Mouse (Mus musculus): ENCODE results near the gene Nfx1. TPM values are rescaled to one million over a fixed set of nuclear protein-coding genes. Genes with fewer than 3 reads are reported as not detected.
"Not testable (repeated sequence)": the region's sequence is repeated elsewhere in the genome, so short reads cannot be mapped to it uniquely, and the experiment has no call there.

Nfx1 gene
- 10 to 100 TPM; 35.8 to 38.5 TPM for total RNA-seq (2021)

DNA sequence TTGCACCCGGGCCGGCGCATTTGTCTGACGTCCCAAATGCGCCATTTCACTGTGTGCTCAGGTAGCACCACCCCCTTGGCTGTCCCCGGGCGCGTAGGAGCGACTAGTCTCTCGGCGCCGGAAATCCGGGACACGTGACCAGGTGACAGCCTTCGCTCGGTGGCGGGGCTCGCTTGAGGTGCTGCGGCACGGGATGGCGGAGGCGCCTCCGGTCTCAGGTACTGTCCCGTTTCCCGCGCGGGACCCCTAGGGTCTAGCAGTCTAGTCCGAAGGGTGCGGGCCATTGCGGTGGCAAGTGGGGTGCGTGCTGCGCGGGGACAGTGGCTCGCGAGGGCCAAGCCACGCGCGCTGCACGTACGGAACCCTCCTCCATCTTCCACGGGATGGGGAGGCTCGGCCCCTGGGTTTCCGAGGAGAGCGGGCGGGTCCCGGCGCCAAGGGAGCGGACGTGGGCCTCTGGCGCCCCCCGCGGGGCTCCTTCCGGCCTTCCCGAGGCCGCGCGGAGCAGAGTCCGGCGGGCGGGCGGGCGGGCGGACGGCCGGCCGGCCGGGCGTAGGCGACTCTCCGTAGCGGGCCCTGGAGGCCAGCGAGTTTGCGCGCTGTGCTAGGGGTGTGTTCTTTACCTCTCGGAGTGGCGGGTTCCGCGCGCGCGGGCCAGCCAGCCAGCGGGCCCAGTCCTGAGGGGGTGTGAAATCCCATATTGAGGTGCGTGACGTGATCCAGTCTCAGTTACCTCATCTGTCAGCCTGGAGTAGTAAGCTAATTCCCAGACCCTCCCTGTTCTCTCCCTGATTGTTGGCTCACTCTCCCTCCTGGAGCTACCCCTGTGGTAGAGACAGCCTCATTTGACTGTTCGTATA lies at the start of gene Nfx1:
Nfx1 (plus strand) TSS at position 65 of the 860 bp plus-strand sequence.
- peak; percentile 95 for DNase-seq

DNA sequence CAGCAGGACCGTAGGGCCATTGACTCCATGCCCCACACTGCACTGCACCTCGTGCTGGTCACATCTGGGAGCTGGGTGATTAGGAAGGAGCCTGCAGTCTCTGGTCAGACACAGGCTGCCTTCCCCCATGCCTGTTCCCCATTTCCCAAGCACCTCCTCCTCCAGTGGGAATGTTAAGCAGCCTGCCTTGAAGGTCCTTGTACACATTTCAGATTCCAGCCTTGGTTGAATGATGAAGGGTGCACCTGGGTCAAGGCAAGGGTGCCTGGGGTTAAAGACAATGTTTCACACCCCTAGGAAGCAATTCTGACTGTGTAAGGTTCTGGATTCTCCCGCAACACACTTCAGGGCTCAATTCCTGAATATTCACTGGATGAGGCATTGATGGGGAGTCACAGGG lies 49.4 kb upstream of the Nfx1 start:
- no peak for DNase-seq

DNA sequence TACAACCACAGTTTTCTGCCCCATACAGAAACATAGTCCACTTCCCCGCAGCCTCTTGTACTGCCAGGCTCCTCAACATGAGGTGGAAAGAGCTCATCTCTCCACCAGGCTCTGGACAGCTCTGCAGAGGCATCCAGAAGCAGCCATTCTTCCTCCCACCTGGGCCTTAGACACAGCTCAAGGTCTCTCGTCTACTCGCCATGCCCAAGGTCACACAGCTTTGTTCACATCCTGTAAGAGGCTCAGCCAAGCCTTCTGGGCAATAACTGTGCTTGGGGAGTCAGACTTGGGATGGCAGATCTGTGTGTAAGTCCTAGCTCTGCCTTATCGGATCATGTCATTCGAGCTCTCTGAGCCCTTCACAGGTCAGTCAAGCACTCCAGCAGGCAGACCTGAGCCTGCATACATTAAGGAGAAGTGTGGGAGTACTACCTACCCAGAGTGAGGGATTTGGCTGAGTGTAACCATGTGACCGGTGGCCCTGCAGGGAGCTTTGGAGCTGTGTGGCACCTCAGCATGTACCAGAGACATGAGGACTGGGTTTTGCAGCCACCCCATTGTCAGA lies 47.5 kb upstream of the Nfx1 start:
- DNase-seq = no peak

DNA sequence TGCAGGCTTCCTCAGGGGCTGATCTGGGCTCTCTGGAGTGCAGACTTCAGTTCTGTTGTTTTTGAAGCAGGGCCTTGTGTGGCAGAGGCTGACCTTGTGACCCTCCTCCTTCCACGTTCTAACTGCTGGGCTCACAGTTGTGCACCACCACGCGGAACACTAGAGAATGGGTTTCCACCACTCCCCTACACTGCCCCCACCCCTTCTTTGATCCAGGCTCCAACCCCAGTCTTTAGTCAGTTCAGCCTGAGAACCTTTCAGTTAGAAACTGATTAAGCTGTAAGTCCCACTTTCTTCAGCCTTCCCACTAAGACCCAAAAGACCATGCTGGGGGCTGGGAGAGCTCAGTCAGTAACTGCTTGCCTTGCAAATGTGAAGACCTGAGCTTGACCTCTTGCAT lies 45.1 kb upstream of the Nfx1 start:
- DNase-seq = no peak

DNA sequence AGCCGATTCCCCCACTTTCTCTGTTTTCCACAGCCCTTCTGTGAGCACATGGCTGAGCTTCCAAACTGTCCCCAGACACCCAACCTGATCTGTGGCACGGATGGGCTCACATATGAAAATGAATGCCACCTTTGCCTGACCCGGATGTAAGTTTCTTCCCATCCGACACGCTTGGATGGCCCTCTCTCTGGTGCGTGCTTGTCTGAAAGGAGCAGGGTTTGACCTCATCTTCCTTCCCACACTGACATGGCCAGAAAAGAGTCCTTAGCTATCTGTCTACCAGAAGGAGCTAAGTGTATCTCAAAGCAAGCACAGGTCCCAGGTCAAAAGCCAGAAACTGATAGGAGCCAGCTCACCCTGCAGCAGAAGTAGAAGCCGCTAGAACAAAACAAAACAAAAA lies 41.7 kb upstream of the Nfx1 start:
- DNase-seq = no peak

DNA sequence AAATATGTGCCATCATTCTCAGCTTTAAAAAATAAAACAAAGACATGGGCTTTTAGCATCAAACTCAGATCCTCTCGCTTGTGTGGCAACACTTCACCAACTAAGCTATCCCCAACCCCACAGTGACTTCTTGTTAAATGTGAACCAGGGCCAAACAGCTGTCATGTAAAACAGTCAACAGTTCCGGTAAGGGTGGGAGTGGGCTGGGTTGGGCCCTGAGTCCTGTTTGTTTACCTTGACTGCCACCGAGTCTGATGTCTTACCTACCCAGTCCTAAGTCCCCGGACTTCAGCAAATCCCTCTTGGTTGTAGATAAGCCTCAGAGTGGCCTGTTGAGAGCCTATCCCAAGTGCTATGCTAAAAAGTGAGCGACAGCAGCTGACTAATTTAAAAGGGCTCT lies 37.0 kb upstream of the Nfx1 start:
- DNase-seq = no peak

DNA sequence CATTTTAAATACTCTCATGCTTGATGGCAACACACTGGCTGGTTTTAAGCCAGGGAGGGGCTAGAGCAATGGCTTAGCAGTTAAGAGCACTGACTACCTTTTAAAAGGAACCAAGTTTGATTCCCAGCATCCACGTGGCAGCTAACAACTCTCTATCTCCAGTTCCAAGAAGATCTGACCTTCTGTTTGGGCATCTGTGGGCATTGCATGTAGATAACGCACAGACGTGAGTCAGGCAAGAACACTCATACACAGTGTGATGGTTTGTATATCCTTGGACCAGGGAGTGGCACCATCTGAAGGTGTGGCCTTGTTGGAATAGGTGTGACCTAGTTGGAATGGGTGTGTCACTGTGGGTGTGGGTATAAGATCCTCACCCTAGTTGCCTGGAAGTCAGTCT lies 36.3 kb upstream of the Nfx1 start:
- not testable (repeated sequence) for DNase-seq

DNA sequence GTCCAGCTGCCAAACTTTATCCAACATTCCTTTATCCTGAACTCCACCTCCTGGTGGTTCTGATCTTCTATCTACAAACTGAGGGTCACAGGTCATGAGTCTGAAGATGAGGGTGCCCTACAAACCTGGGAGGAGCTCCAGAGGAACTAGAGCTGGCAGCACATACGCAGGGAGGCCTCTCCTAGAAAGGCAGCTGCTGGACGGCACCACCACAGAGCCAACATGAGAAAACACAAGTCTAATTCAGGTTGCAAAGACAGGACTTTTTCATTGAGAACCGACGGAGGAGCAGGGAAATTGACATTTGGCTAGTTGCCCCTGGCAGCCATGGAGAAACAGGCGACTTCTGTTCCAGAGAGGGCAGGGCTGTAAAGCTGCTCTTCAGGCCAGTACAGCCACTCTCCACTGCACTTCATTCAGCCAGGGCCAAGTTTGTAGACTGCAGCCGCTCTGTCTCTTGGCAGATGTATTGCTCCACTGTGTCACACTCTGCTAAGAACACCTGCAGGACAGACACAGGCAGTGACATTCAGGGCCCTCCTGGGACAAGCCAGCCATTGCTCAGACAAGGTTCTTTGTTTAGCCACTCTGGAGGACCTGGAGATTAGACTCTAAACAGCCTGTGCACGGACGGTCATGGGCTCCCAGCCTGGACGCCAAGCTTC lies 34.4 kb upstream of the Nfx1 start:
- peak; percentile 71 for DNase-seq

DNA sequence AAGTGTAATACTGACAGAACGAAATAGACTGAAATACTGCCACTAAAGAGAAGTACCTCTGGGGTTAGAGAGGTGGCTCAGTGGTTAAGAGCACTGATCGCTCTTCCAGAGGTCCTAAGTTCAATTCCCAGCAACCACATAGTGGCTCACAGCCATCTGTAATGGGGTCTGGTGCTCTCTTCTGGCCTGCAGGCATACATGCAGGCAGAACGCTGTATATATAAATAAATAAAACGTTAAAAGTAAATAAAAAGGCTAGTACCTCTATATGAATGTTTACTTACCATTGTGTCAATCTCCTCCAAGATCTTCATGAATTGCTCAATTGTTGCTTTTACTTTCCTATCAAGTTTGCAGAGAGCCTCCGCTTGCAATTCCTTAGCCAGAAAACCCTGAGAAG lies 31.9 kb upstream of the Nfx1 start:
- no peak for DNase-seq

DNA sequence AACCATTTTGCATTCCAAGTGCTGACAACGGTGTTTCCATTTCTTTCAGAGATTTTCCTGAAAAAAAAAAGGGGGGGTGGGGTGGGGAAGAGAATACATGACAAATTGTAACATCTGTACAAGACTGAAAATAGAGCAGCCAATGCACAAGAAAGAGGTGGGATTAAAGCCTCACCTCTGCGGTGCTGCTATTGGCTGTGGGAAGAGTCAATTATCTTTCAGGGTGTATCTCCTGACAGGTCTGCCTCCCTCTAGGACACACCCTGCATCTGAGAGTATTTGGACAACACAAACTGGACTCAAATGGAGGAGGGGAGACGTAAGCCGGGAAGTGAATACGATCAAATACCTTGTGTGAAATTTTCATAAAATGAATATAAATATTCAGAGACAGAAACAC lies 27.1 kb upstream of the Nfx1 start:
- no peak for DNase-seq

DNA sequence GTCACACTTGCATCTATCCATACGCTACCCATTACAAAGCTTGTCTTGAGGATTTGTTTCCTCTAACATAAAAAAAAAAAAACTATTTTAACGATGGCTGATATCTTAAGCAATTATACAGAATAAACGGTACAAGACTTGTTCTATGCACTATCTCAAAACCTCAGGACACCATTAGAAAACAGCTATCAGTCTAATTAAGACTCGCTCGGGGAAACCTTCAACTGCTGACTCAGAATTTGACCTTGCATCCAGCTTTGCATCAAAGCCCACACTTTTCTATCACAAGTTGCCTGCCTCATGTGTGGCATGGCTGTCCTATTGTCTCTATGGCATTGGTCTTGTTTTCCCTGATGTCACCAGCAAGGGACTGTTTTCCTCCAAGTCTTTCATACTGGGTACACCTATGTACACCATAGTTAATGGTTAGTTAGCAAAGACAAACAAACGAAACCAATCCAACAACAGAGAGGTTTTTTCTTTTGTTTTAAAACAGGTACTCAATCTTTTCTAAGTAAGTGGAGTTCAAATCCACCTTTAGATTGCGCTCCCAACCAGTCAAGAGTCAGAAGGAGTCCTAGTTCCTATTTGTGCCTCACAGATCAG lies 24.1 kb upstream of the Nfx1 start:
- no peak for DNase-seq

DNA sequence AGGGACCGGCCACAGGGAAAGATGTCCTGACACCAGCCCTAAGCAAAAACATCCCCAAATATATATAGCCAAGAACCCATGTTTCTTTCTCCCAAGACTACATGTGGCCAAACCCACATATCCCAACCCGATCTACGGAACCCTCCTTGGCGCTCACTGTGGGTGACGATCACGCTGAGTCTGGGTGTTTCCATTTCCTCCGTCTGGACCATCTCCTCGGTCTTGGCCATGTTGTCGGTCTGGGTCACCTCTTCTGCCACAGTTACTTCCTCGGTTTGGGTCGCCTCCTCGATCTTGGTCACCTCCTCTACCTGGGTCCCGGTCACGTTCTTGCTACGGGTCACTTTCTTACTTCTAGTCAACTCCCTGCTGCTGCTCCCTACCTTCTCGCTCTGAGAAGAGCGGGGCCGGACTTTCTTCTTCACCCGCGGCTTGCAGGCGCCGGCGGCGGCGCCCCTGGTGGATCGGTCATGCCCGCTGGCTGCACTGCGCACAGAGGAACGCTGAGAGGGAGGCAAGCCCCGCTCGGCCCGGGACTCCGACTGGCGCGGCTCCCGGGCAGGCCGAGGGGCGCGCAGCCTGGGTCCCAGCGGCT lies 23.0 kb upstream of the Nfx1 start:
- DNase-seq = no peak

DNA sequence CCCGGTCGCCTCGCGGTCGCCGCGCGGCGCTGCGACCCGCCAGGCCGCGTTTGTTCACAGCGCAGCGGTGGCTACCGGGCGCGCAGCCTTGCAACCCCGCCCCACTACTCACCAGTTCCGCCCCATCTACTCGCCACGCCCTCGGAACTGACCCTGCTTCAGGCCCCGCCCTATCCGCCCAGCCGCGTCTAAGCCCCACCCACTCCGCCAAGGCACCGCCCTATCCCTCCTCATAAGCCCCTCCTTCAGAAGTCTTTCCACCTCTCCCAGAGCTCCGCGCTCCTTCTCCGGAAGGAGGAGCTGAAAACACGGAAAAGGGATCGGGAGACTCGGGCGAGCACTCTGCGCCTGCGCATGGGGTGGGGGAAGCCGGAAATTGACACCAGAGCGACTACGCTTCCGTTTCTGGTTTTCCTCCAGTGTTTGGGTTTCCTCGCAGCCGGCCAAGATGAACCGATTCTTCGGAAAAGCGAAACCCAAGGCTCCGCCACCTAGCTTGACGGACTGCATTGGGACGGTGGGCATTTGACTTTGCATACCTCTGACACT lies 22.5 kb upstream of the Nfx1 start, which contains the start of the genes Bag1 and Chmp5:
Bag1 (minus strand) TSS at position 135 of the 549 bp plus-strand sequence.
Chmp5 (plus strand) TSS at position 248 of the 549 bp plus-strand sequence.
- DNase-seq = peak; percentile 100

DNA sequence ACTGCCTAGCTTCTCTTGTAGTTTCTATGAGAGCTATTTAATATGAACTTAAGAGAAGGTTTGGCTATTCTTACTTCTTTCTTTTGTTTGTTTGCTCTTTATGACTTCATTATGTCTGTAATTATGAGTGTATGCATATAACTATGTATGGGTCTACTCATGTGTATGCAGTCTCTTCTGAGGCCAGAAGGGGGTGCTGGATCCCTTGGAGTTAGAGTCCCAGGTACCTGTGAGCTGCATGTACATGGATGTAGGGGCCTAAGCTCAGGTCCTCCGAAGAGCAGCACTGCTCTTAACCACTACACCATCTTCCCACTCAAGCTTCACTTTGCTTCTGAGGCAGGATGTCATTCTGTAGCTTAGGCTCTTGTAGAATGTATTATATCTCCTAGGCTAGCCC lies 17.2 kb upstream of the Nfx1 start:
- no peak for DNase-seq

DNA sequence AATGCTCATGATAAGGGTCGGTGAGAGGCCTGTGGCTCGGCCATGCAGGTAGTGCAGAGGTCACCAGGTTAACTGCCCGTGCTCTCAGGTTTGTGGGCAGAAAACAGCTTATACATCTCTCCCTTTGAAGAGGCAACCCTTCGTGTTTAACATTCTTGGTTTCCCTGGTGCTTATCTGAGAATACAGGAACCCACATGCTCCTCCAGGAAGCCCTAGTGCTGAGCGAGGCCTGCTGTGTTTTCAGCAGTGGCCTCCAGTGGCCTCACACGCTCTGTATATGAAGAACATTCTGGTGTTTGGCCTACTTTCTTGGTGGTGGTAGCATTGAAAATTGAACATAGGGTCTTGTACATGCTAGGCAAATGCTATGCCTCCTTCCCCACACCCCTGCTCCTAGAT lies 14.8 kb upstream of the Nfx1 start:
- DNase-seq = no peak

DNA sequence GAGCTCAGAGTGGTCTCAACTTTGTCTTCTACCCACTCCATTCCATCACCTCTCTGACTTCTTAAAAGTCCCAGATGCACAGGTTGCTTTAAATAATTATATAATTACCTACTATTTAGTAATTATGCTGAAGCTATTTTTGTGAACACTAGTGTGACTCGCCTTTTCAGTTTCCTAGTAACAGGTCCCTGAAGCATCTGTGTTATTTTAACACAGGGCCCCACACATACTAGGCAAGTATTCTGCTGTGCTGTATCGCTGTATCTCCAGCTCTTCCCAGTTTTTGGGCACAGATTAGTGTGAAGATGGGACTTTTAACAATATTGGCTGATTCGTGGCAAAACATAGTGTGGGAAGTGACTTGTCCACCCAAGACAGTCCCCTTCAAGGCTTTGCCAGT lies 7.2 kb upstream of the Nfx1 start:
- DNase-seq = no peak

DNA sequence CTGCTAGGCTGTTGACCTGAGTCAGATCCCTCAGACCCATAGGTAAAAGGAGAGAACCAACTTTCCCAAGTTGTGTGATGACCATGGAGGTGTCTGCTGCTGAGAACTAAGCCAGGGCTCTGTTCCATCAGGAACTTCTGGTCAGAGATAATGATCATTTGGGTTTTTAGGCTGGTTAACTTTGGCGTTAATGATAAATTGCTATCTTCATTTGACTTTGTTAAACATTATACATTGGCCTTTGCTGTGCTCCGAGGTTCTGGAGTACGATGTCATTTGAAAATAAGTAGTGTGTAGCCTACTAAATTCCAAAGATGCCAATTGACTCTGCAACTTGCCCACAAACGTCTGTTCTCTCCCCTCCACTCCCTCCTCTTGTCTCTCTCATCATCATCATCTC lies 1.5 kb upstream of the Nfx1 start:
- DNase-seq = no peak

DNA sequence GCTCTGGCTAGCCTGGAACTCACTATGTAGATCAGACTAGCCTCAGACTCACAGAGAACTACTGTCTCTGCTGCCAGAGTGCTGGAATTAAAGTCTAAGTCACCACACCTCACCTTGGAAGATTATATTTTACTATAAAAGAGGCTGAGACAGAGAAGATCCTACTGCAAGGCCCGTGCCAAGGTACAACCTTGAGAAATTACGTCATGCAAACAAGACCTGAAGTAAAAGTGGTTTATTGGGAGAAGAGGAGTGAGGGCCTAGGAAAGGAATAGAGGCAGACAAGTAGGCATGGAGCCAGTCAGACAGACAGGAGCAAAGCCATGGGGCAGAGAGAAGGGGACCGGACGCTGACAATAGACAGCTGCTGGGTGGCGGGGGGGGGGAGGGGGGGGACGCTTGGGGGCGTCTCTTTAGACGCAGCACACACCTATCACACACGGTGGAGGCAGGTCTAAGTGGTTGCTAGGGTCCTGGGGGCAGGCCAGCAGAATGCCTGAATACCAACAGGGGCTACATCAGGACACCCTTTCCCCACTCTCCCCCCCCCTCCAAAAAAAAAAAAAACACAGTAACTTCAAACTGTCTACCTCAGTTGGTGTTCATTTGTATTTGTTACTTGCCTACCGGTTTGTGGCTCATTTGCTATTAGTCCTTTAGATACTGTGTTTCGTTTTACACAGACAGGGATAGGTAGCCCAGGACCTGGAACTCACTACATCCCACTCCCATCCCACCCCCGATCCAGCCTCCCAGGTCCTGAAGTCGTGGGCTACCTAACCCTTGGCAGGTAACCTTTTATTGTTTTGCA lies 720 bp upstream of the Nfx1 start:
- peak; percentile 14 for DNase-seq

DNA sequence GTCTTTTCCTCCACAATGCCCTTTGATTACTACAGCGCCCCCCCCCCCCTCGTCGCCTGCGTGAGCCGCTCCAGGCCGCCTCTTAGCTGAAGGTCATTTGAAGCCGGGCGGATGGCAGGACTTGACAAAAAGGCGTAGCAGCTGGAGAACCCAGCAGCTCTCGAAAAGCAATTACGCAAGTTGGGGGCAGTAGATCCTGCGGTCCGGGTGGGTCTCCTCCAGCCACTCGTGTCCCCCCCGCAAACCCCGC lies 189 bp upstream of the Nfx1 start:
- DNase-seq = no peak

DNA sequence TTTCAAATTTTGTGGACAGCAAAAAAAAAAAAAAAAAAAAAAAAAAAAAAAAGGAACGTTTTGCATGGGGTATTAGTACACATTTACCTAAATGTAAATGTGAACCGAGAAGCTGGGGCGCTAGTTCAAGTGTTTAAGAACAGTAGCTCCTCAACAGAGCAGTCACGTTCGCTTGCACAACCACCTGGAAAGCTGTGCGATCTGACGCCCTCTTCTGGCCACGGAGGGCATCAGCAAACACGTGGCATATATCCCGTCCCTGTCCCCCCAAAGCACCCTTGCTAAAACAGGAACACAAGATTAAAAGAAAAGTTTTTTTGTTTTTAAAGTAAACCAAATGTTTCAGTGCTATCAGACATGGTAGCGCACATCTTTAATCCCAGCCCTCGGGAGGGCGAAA lies 1.0 kb downstream of the Nfx1 start:
- DNase-seq = peak; percentile 53

DNA sequence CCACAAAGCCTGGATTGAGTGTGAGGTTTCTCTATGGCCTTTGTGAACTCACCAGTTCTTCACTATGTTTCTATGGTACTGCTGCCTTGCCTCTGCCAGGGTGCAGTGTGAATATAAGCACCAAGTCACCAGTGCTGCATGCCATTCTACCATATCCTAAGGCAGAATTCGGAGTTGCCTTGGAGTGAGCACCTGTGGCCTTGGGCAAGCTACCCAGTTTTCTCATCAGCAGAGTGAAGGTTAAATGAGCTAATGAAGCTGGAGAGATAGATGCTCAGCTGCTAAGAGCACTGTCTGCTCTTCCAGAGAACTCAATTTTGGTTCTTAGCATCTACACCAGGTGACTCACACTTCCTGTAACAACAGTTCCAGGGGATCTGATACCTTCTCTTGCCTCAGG lies 3.3 kb downstream of the Nfx1 start:
- DNase-seq = no peak

DNA sequence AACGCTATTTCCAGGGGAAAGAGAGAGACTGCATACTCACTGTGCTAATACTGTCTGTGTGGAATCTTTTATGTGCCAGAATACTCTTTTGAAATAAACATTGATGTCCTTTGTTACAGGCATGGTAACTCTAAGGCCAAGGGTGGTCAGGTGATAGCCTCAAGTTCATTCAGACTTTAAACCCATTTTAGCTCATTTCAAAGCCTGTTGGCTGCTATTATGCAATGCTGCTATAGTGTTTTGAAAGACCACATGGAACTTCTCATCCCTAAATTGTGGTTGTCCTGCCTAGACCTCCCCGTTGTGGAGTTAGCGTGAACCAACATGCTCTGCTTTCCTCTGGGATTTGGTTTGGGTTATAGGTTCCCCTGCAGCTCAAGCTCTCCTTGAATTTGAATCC lies 5.0 kb downstream of the Nfx1 start:
- DNase-seq = no peak

All from heart, postnatal 4 days (tissue).